Mouse (Mus musculus): Measurements from ENCODE around the gene Rdh16. TPM values are rescaled to one million over a fixed set of nuclear protein-coding genes. Genes with fewer than 3 reads are reported as not detected.
"Not testable (repeated sequence)": the region's sequence is repeated elsewhere in the genome, so short reads cannot be mapped to it uniquely, and the experiment has no call there.

Gene Rdh16
- polyA plus RNA-seq, 1 experiment from 2014 or later: 0.07 TPM

DNA sequence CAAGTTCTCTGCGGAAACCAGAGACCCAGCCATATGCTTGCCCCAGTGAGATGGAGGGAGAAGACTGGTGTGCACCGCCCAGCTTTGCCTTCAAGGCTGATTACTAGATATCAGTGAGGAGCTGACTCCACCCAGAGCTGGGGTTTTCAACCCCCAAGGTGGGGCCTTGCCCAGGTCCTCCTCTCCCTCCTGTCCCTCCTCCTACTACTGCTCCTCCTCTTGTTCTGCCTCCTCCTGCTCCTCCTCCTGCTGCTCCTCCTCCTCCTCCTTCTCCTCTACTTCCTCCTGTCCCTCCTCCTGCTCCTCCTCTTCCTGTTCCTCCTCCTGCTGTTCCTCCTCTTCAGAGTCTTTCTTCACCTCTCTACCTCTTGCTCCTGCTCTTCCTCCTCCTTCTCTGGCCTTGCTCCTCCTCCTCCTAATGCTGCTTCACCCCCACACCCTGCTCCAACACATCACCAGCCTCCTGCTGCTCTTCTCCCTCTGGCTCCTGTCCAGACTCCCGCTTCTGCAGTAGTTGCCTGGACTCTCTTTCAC, 78.3 kb downstream of the Rdh16 start:
- ATAC-seq (ENCODE audit: low FRiP score, low TSS enrichment): no peak
- no peaks in the 10 kb centered on the region for H3K36me3 ChIP-seq (ENCODE audit: control insufficient read depth, insufficient read depth, low read length)
- no peak overlapping the region for H3K4me2 ChIP-seq (ENCODE audit: low read length)
- H3K4me3 ChIP-seq (replicated peaks; ENCODE audit: low read depth, low read length): no peak overlapping the region
- no peak overlapping the region for H3K27ac ChIP-seq (replicated peaks; ENCODE audit: low read depth, low read length)
- no peak overlapping the region for H3K9ac ChIP-seq (replicated peaks; ENCODE audit: low read length)
- 83% methylated on average over 3 of the region's 3 CpGs for WGBS
- H3K9me3 ChIP-seq (ENCODE audit: control insufficient read depth, low read length): no peaks in the 10 kb centered on the region
- H3K4me1 ChIP-seq (ENCODE audit: control insufficient read depth, insufficient read depth, low read length): no peaks in the 10 kb centered on the region
- no peak for DNase-seq
- no peaks in the 10 kb centered on the region for H3K27me3 ChIP-seq (ENCODE audit: control insufficient read depth, insufficient read depth, low read length)

DNA sequence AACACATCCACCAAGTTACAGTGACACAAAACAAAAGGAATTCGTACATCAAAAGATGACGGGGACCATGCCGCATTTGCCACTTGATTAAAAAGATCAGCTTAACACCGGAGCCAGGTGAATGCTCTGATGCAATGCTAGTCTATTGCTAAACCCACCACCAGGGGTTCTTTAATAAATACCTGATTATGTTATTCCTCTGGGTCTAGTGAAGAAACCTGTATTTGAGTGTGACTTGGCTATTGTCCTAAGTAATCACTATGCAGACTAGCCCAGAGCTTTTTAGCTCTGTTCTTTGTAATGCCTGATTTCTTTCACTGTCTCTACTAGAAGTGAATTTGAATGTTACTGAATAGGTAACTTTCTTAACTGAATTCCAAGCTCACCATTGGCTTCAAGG, 80.1 kb downstream of the Rdh16 start:
- no peaks in the 10 kb centered on the region for H3K27me3 ChIP-seq (ENCODE audit: control insufficient read depth, insufficient read depth, low read length)
- DNase-seq (no peak), ATAC-seq (ENCODE audit: low FRiP score, low TSS enrichment) (no peak)
- no peaks in the 10 kb centered on the region for H3K9me3 ChIP-seq (ENCODE audit: control insufficient read depth, low read length)
- 85% methylated on average over 4 of the region's 4 CpGs for WGBS
- no peak overlapping the region for H3K4me3 ChIP-seq (replicated peaks; ENCODE audit: low read depth, low read length)
- H3K27ac ChIP-seq (replicated peaks; ENCODE audit: low read depth, low read length): no peak overlapping the region
- no peak overlapping the region for H3K9ac ChIP-seq (replicated peaks; ENCODE audit: low read length)
- H3K4me2 ChIP-seq (ENCODE audit: low read length): no peak overlapping the region
- no peaks in the 10 kb centered on the region for H3K4me1 ChIP-seq (ENCODE audit: control insufficient read depth, insufficient read depth, low read length)
- H3K36me3 ChIP-seq (ENCODE audit: control insufficient read depth, insufficient read depth, low read length): no peaks in the 10 kb centered on the region

DNA sequence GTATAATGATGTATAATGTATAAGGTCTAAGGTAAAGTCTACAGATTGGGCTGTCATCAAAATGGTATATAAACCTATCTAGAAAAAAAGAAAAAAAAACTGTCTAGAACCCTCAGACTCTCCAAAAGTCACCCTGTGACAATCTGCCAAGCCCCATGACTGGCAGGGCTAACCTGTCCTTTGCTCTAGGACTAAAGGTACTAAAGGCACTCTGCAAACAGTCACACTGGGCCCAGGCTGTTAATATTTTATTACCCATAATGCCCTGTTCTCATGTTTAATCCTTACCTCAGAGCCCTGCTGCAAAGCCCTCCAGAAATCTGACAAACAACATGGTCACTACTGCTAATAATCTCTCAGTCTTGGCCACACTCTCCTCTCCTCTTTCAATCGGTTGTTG, 85.6 kb downstream of the Rdh16 start:
- H3K4me3 ChIP-seq (replicated peaks; ENCODE audit: low read depth, low read length): no peak overlapping the region
- no peaks in the 10 kb centered on the region for H3K4me1 ChIP-seq (ENCODE audit: control insufficient read depth, insufficient read depth, low read length)
- H3K36me3 ChIP-seq (ENCODE audit: control insufficient read depth, insufficient read depth, low read length): no peaks in the 10 kb centered on the region
- no peak for ATAC-seq (ENCODE audit: low FRiP score, low TSS enrichment)
- no peak for DNase-seq
- 81% methylated on average over 1 of the region's 1 CpGs for WGBS
- no peak overlapping the region for H3K9ac ChIP-seq (replicated peaks; ENCODE audit: low read length)
- no peak overlapping the region for H3K27ac ChIP-seq (replicated peaks; ENCODE audit: low read depth, low read length)
- no peak overlapping the region for H3K4me2 ChIP-seq (ENCODE audit: low read length)
- H3K27me3 ChIP-seq (ENCODE audit: control insufficient read depth, insufficient read depth, low read length): no peaks in the 10 kb centered on the region
- no peaks in the 10 kb centered on the region for H3K9me3 ChIP-seq (ENCODE audit: control insufficient read depth, low read length)

DNA sequence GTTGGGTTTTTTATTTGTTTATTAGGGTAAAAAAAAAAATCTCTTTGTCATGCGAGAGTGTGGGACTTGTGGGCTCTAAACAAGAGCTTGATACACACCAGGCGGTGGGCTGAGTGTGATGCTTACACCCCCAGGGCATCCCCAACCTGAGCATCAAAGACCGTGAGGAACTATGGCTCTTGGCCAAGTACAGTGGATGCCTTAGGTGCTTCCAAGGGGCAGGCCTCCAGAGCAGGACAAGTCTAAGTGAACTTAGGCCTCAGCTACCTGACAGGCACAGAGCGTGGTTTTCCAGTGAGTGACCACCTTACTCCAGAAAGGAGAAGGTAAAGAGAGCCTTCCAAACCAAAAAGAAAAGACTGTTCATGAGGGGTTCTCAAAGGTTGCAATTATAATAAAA, 86.0 kb downstream of the Rdh16 start:
- H3K9ac ChIP-seq (replicated peaks; ENCODE audit: low read length): no peak overlapping the region
- H3K27me3 ChIP-seq (ENCODE audit: control insufficient read depth, insufficient read depth, low read length): no peaks in the 10 kb centered on the region
- WGBS: 86% methylated on average over 4 of the region's 4 CpGs
- no peak for DNase-seq
- no peaks in the 10 kb centered on the region for H3K36me3 ChIP-seq (ENCODE audit: control insufficient read depth, insufficient read depth, low read length)
- H3K4me2 ChIP-seq (ENCODE audit: low read length): no peak overlapping the region
- no peaks in the 10 kb centered on the region for H3K4me1 ChIP-seq (ENCODE audit: control insufficient read depth, insufficient read depth, low read length)
- ATAC-seq (ENCODE audit: low FRiP score, low TSS enrichment): no peak
- no peak overlapping the region for H3K27ac ChIP-seq (replicated peaks; ENCODE audit: low read depth, low read length)
- H3K9me3 ChIP-seq (ENCODE audit: control insufficient read depth, low read length): no peaks in the 10 kb centered on the region
- no peak overlapping the region for H3K4me3 ChIP-seq (replicated peaks; ENCODE audit: low read depth, low read length)

DNA sequence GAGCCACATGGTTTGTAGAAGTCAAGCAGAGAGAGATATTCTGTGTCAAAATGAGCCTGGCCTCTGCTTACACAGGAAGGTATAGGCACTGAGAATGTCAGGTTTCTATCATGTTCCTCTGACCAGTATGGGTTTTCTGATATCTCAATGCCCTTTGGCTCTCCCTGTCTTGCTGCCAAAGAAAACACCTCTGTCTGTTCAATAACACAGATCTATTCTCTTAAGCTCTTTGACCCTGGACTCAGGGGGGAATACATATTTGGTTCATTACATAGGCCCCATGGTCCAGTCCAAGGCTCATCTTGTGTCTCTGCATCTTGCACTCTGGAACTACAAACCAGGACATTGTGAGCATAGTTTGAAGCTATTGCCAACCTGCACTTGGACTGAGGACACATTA, 87.7 kb downstream of the Rdh16 start, which contains the start of gene Rdh7:
Gene Rdh7, minus strand, starts transcription at position 213 of the 400 bp plus-strand sequence.
- ATAC-seq (ENCODE audit: low FRiP score, low TSS enrichment) (no peak), DNase-seq (no peak)
- no peak within 1 kb of the TSS for H3K4me2 ChIP-seq (ENCODE audit: low read length)
- no peak within 1 kb of the TSS for H3K4me3 ChIP-seq (replicated peaks; ENCODE audit: low read depth, low read length)
- no peaks in the 10 kb centered on the region for H3K9me3 ChIP-seq (ENCODE audit: control insufficient read depth, low read length)
- H3K4me1 ChIP-seq (ENCODE audit: control insufficient read depth, insufficient read depth, low read length): no peaks in the 10 kb centered on the region
- H3K27ac ChIP-seq (replicated peaks; ENCODE audit: low read depth, low read length): no peak within 1 kb of the TSS
- no peaks in the 10 kb centered on the region for H3K27me3 ChIP-seq (ENCODE audit: control insufficient read depth, insufficient read depth, low read length)
- no peak within 1 kb of the TSS for H3K9ac ChIP-seq (replicated peaks; ENCODE audit: low read length)
- H3K36me3 ChIP-seq (ENCODE audit: control insufficient read depth, insufficient read depth, low read length): no peaks in the 10 kb centered on the region

DNA sequence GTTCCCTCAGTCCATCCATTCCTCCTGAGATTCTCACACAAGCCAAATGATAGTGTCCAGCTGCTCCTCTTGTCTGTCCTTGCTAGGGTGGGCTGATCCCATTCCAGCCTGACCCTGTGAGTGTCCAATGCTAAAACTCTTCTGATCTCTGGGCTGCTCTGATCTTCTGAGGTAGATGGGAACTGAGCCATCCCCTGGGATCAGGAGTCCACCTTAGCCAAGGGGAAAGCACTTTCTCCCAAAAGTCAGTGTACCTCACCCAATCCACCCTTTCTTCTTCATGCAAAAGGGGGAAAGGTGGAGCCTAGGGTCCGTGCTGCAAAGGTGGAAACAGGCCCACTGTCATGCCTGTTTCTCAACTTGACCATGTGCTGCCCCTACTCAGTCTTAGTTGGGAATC, 90.5 kb downstream of the Rdh16 start:
- ATAC-seq (ENCODE audit: low FRiP score, low TSS enrichment) (no peak), DNase-seq (no peak)
- Histone ChIP-seq H3K9ac (replicated peaks; ENCODE audit: low read length) (no peak overlapping the region), H3K27ac (replicated peaks; ENCODE audit: low read depth, low read length) (no peak overlapping the region), H3K4me2 (ENCODE audit: low read length) (no peak overlapping the region), H3K4me3 (replicated peaks; ENCODE audit: low read depth, low read length) (no peak overlapping the region), H3K27me3 (ENCODE audit: control insufficient read depth, insufficient read depth, low read length) (no peaks in the 10 kb centered on the region), H3K9me3 (ENCODE audit: control insufficient read depth, low read length) (no peaks in the 10 kb centered on the region), H3K36me3 (ENCODE audit: control insufficient read depth, insufficient read depth, low read length) (no peaks in the 10 kb centered on the region), H3K4me1 (ENCODE audit: control insufficient read depth, insufficient read depth, low read length) (no peaks in the 10 kb centered on the region)
- WGBS: 94% methylated on average over 1 of the region's 1 CpGs

DNA sequence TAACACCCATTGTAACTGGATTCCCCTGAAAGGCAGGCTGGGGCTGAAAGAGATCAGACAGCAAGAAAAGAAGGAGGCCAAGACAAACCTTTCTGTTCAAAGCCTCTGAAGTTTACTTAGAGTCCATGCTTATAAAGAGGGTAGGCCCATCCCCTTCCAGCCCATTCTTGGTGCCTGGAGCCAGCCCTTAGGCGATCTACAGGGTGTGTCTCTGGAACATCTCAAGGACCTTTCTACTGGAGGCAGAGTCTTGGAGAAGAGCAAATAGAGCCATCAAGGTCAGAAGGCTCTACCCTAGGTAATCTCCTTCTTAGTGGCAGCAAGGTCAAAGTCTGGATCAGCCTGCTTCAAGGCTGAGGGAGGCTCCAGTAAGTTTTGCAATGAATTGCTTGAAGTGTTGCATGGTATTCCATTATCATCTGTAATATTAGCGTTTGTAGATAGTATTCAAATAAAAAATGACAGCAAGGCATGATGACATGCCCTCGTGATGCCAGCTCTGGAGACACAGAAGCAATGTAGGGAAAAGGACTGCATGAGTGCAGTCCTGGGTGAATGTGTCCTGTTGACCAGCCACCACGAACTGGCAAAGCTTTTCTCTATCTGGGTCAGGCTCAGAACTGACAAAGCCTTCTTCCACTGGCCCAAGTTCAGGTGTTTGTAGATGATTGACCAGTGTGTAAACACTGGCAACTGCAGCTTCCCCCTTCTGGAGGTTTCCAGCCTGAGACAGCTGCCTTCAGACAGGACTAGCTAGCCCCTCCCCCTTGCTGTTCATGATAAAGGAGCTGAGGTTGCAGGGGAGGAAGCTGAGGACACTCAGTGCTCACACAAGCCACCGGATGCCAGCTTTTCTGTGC, 92.4 kb downstream of the Rdh16 start:
- ATAC-seq (ENCODE audit: low FRiP score, low TSS enrichment): not testable (repeated sequence)

More for the DNA sequence above, 92.4 kb downstream of the Rdh16 start:
- DNase-seq; H3K9me3 ChIP-seq (ENCODE audit: control insufficient read depth, low read length); H3K27me3 ChIP-seq (ENCODE audit: control insufficient read depth, insufficient read depth, low read length); H3K4me3 ChIP-seq (replicated peaks; ENCODE audit: low read depth, low read length); H3K36me3 ChIP-seq (ENCODE audit: control insufficient read depth, insufficient read depth, low read length); H3K27ac ChIP-seq (replicated peaks; ENCODE audit: low read depth, low read length); H3K4me2 ChIP-seq (ENCODE audit: low read length); H3K9ac ChIP-seq (replicated peaks; ENCODE audit: low read length); H3K4me1 ChIP-seq (ENCODE audit: control insufficient read depth, insufficient read depth, low read length): not testable (repeated sequence)
- 63% methylated on average over 5 of the region's 5 CpGs for WGBS

Measured in midbrain, embryonic 14.5 days (tissue).